Mouse (Mus musculus) lung, adult 2 months (tissue): Measurements from ENCODE around the gene Cpt1a.

ENCODE experiments used
- CTCF ChIP-seq: fragments of 200-500 bp; IDR thresholded peaks from 2 replicates; pipeline ENCODE4 v1.5.1; 2011; ENCODE audit warnings: mild to moderate bottlenecking, low read length, control low read depth; ENCODE audit not compliant: insufficient read depth
- POLR2A ChIP-seq: fragments of 200-500 bp; IDR thresholded peaks from 2 replicates; pipeline ENCODE4 v1.6.1; 2011; ENCODE audit warnings: low read depth, mild to moderate bottlenecking, control low read depth, low read length, borderline replicate concordance; ENCODE audit errors: extremely low read depth

- TF ChIP-seq POLR2A (no peak), CTCF (no peak)
These were observed 21.8 kb downstream of the Cpt1a start for GRCm38 (mm10) chr19:3343929-3344328.
